Mouse (Mus musculus) MEL (cell line): ENCODE results near the gene Cgnl1. TPM values are rescaled to one million over a fixed set of nuclear protein-coding genes. Genes with fewer than 3 reads are reported as not detected.

Source experiments
- DNase-seq: peaks from one replicate; pipeline ENCODE4 v3.0.0; 2011; ENCODE audit warnings: low read depth, low spot score
- H3K27ac ChIP-seq: 2 replicates; pipeline ENCODE4 v1.5.1; 2012; ENCODE audit warnings: low read depth, mild to moderate bottlenecking, control low read depth, low read length, moderate library complexity; ENCODE audit not compliant: control insufficient read depth
- H3K27me3 ChIP-seq, 2 experiments: fragments of 150-350 bp in 1 of 2; sonication (generic) in 1 of 2; 2 replicates each; pipeline ENCODE4 v1.6.1; 2012; ENCODE audit warnings: low read length in 2 of 2, mild to moderate bottlenecking in 2 of 2, improper control_type of control experiment in 1 of 2, moderate library complexity in 1 of 2; ENCODE audit not compliant: insufficient read depth in 2 of 2, control insufficient read depth in 1 of 2
- H3K36me3 ChIP-seq, 2 experiments: 2 replicates each; pipeline ENCODE4 v1.6.1; 2012 to 2014; ENCODE audit warnings: low read length in 2 of 2, improper control_type of control experiment in 1 of 2, inconsistent platforms in 1 of 2, mild to moderate bottlenecking in 1 of 2; ENCODE audit not compliant: insufficient read depth in 2 of 2, control insufficient read depth in 1 of 2
- H3K4me1 ChIP-seq, 2 experiments: fragments of 150-350 bp in 1 of 2; sonication (generic) in 1 of 2; 2 replicates each; pipeline ENCODE4 v1.6.1; 2012; ENCODE audit warnings: low read length in 2 of 2, improper control_type of control experiment in 1 of 2, mild to moderate bottlenecking in 1 of 2; ENCODE audit not compliant: insufficient read depth in 2 of 2, control insufficient read depth in 1 of 2
- H3K4me3 ChIP-seq, 2 experiments: fragments of 150-350 bp in 1 of 2; sonication (generic) in 1 of 2; 2 replicates each; pipeline ENCODE4 v1.5.1; 2012; ENCODE audit warnings: low read depth in 2 of 2, low read length in 2 of 2, mild to moderate bottlenecking in 2 of 2, moderate library complexity in 2 of 2, control low read depth in 1 of 2, improper control_type of control experiment in 1 of 2; ENCODE audit not compliant: control insufficient read depth in 1 of 2, insufficient read depth in 1 of 2
- H3K79me2 ChIP-seq: 2 replicates; pipeline ENCODE4 v1.6.1; 2012; ENCODE audit warnings: mild to moderate bottlenecking, low read length, moderate library complexity; ENCODE audit not compliant: control insufficient read depth, poor library complexity, insufficient read depth
- H3K9ac ChIP-seq: 2 replicates; pipeline ENCODE4 v1.6.1; 2012; ENCODE audit warnings: low read depth, mild to moderate bottlenecking, control low read depth, low read length, moderate library complexity; ENCODE audit not compliant: control insufficient read depth, poor library complexity, severe bottlenecking
- H3K9me3 ChIP-seq: fragments of 150-350 bp; sonication (generic); replicated peaks from 2 replicates; pipeline ENCODE4 v1.6.1; 2012; ENCODE audit warnings: mild to moderate bottlenecking, low read length, improper control_type of control experiment, moderate library complexity; ENCODE audit not compliant: insufficient read depth
- CHD2 ChIP-seq: IDR thresholded peaks from 2 replicates; pipeline ENCODE4 v1.6.1; 2011; ENCODE audit warnings: low read length, improper control_type of control experiment
- GABPA ChIP-seq: IDR thresholded peaks from 2 replicates; pipeline ENCODE4 v1.6.1; 2012; ENCODE audit warnings: low read depth, mild to moderate bottlenecking, inconsistent platforms, low read length, improper control_type of control experiment, moderate library complexity
- HCFC1 ChIP-seq: IDR thresholded peaks from 2 replicates; pipeline ENCODE4 v1.6.1; 2012; ENCODE audit warnings: low read depth, mild to moderate bottlenecking, inconsistent platforms, low read length, improper control_type of control experiment, moderate library complexity
- JUND ChIP-seq: IDR thresholded peaks from 2 replicates; pipeline ENCODE4 v1.6.1; 2011; ENCODE audit warnings: low read depth, mild to moderate bottlenecking, improper control_type of control experiment, low read length
- MAFK ChIP-seq: IDR thresholded peaks from 2 replicates; pipeline ENCODE4 v1.6.1; 2011; ENCODE audit warnings: low read depth, mild to moderate bottlenecking, low read length, improper control_type of control experiment, borderline replicate concordance
- MAX ChIP-seq: IDR thresholded peaks from 2 replicates; pipeline ENCODE4 v1.6.1; 2011; ENCODE audit warnings: low read length, improper control_type of control experiment
- MAZ ChIP-seq: IDR thresholded peaks from 2 replicates; pipeline ENCODE4 v1.6.1; 2012; ENCODE audit warnings: low read depth, mild to moderate bottlenecking, inconsistent platforms, low read length, improper control_type of control experiment
- MXI1 ChIP-seq: IDR thresholded peaks from 2 replicates; pipeline ENCODE4 v1.6.1; 2011; ENCODE audit warnings: mild to moderate bottlenecking, low read depth, low read length, improper control_type of control experiment
- NRF1 ChIP-seq: IDR thresholded peaks from 2 replicates; pipeline ENCODE4 v1.6.1; 2014; ENCODE audit warnings: low read depth, mild to moderate bottlenecking, inconsistent platforms, low read length, improper control_type of control experiment, moderate library complexity; ENCODE audit not compliant: poor library complexity, insufficient read depth, severe bottlenecking
- POLR2A ChIP-seq, 2 experiments: IDR thresholded peaks; 2 replicates each; pipeline ENCODE4 v1.6.1; 2011 to 2012; ENCODE audit warnings: low read length in 2 of 2, mild to moderate bottlenecking in 2 of 2, control low read depth in 1 of 2, improper control_type of control experiment in 1 of 2, low read depth in 1 of 2, moderate library complexity in 1 of 2; ENCODE audit not compliant: control insufficient read depth in 1 of 2, insufficient read depth in 1 of 2, poor library complexity in 1 of 2
- POLR2AphosphoS2 ChIP-seq: IDR thresholded peaks from 2 replicates; pipeline ENCODE4 v1.6.1; 2011; ENCODE audit warnings: low read length, improper control_type of control experiment
- SIN3A ChIP-seq: IDR thresholded peaks from 2 replicates; pipeline ENCODE4 v1.6.1; 2012; ENCODE audit warnings: low read length, improper control_type of control experiment, inconsistent platforms
- SMC3 ChIP-seq: IDR thresholded peaks from 2 replicates; pipeline ENCODE4 v1.6.1; 2011; ENCODE audit warnings: low read depth, low read length, improper control_type of control experiment
- TBP ChIP-seq: IDR thresholded peaks from 2 replicates; pipeline ENCODE4 v1.8.0; 2011; ENCODE audit warnings: low read depth, low read length, improper control_type of control experiment
- USF1 ChIP-seq: IDR thresholded peaks from 2 replicates; pipeline ENCODE4 v1.6.1; 2014; ENCODE audit warnings: low read depth, mild to moderate bottlenecking, inconsistent platforms, low read length, improper control_type of control experiment, moderate library complexity
- USF2 ChIP-seq, 2 experiments: IDR thresholded peaks; 2 replicates each; pipeline ENCODE4 v1.6.1; 2011 to 2012; ENCODE audit warnings: improper control_type of control experiment in 2 of 2, low read length in 2 of 2, borderline replicate concordance in 1 of 2, inconsistent platforms in 1 of 2, low read depth in 1 of 2, mild to moderate bottlenecking in 1 of 2; ENCODE audit not compliant: insufficient read depth in 1 of 2
- ZMIZ1 ChIP-seq: IDR thresholded peaks from 2 replicates; pipeline ENCODE4 v1.6.1; 2012; ENCODE audit warnings: low read depth, mild to moderate bottlenecking, inconsistent platforms, low read length, improper control_type of control experiment, moderate library complexity
- polyA plus RNA-seq, 2 experiments: library from polyadenylated mRNA; stranded (reverse) in 1 of 2; unstranded in 1 of 2; fragments of >175 nt in 1 of 2; fragments of >200 nt in 1 of 2; gene quantifications; 2 replicates each; pipeline versions ENCODE4 v1.2.1 to v1.2.4; 2012; ENCODE audit warnings: low replicate concordance in 2 of 2, low read depth in 1 of 2; ENCODE audit not compliant: insufficient read length in 2 of 2, insufficient read depth in 1 of 2, missing spikeins in 1 of 2
- total RNA-seq: library from RNA; depleted of rRNA; stranded (reverse); fragments of 300-350 nt; gene quantifications from 2 replicates; pipeline ENCODE4 v1.2.3, GENCODE M21; 2012

Gene Cgnl1
- total and polyA plus RNA-seq, 3 experiments, result 0.19 to 0.70 TPM; not detected in 1

DNA sequence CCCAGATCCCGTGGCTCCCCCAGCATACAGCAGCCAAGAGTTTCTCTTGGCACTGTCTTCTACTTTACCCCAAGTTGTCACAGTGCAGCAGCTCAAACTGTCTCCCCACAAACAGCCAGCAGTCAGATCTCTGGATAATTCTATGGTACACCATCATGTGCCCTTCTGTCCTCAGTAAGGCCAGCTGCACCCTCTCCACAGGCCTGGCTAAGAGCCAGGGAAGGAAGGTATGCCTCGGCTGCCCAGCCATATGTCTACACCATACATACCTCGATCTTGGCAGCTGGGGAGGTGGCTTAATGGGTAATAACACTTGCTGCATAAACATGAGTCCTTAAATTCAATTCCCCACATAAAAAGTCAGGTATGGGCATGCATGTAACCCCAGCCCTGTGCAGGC, 4.9 kb upstream of the Cgnl1 start:
- Histone ChIP-seq H3K79me2 (no peaks in the 10 kb centered on the region), H3K9ac (no peak overlapping the region), H3K27me3 (no peaks in the 10 kb centered on the region), H3K4me1 (peaks cover 0 to 9% of the 10 kb centered on the region in 2 experiments; a peak in 2 of 4 replicates), H3K36me3 (no peaks in the 10 kb centered on the region), H3K27ac (no peak overlapping the region), H3K9me3 (no peaks in the 10 kb centered on the region), H3K4me3 (no peak overlapping the region)
- TF ChIP-seq MAX (no peak), MAFK (no peak), HCFC1 (no peak), ZMIZ1 (no peak), USF2 (IDR thresholded peaks at IDR 0.05; ENCODE audit: borderline replicate concordance in 1 of 2, insufficient read depth in 1 of 2, low read depth in 1 of 2, low read length in 2 of 2) (no peak), MAZ (no peak), NRF1 (no peak), POLR2AphosphoS2 (no peak), SIN3A (no peak), TBP (no peak), GABPA (no peak), USF1 (no peak)
- no peak for DNase-seq

DNA sequence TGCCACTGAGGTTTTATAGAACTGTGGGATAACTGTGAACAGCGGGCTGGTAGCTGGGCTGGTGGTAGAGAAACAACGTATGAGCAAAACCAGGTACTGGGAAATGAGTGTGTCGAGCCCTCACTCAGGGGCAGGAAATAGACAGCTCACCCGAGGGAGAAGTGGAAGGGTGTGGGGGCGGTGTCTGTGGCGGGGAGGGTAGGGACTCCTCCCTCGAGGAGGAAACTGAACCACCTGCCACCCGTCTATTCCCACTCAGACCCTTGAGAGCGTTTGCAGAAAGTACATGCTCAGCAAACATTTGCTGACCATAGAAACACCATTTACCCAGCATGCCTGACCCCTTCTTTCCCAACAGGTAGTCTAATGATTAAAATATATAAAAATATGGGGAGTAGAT, 2.2 kb upstream of the Cgnl1 start:
- H3K9me3 ChIP-seq, result no peaks in the 10 kb centered on the region
- peaks cover 0 to 9% of the 10 kb centered on the region in 2 experiments; a peak in 2 of 4 replicates for H3K4me1 ChIP-seq
- H3K4me3 ChIP-seq, result peak overlapping the region; percentile 11 to 14; a peak in 1 of 4 replicates
- H3K27ac ChIP-seq, result no peak overlapping the region
- peak; percentile 50 for DNase-seq
- H3K79me2 ChIP-seq, result no peaks in the 10 kb centered on the region
- H3K27me3 ChIP-seq, result no peaks in the 10 kb centered on the region
- H3K9ac ChIP-seq, result peak overlapping the region; percentile 33
- H3K36me3 ChIP-seq, result no peaks in the 10 kb centered on the region
- TF ChIP-seq POLR2A (IDR thresholded peaks at IDR 0.05; ENCODE audit: control insufficient read depth in 1 of 2, insufficient read depth in 1 of 2, low read depth in 1 of 2, low read length in 2 of 2, poor library complexity in 1 of 2) (no peak), CHD2 (no peak), SMC3 (no peak), MXI1 (no peak), JUND (no peak)
